Comparison of ENCODE assay signal across 8 mouse cellular contexts in genomic region chr17:15656881-15657607, GRCm38 (mm10). TPM values are rescaled to one million over a fixed set of nuclear protein-coding genes. Genes with fewer than 3 reads are reported as not detected.
A peak's percentile ranks its signal among the peaks of the same experiment; 100 is the strongest.
DNase-seq lines count a peak whose midpoint lies in the region; ATAC-seq and TF ChIP-seq lines count a peak whose summit lies in the region.

No protein-coding gene starts in this region.

- no peaks in the 10 kb centered on the region for H3K36me3 ChIP-seq in hindbrain, embryonic 10.5 days
- H3K36me3 ChIP-seq in hindbrain, embryonic 14.5 days (replicated peaks; ENCODE audit: control insufficient read depth, insufficient read depth) = no peaks in the 10 kb centered on the region
- H3K36me3 ChIP-seq in heart, embryonic 10.5 days = no peaks in the 10 kb centered on the region
- no peaks in the 10 kb centered on the region for H3K36me3 ChIP-seq in kidney, postnatal 0 days (ENCODE audit: insufficient read depth, low read length)

- 25% methylated on average over 6 of the region's 6 CpGs for WGBS in hindbrain, embryonic 10.5 days
- WGBS in hindbrain, embryonic 14.5 days = 29% methylated on average over 6 of the region's 6 CpGs
- 23% methylated on average over 6 of the region's 6 CpGs for WGBS in heart, embryonic 10.5 days
- WGBS in kidney, postnatal 0 days = 16% methylated on average over 6 of the region's 6 CpGs

- no peak overlapping the region for H3K27ac ChIP-seq in hindbrain, embryonic 10.5 days
- H3K27ac ChIP-seq in hindbrain, embryonic 14.5 days = no peak overlapping the region
- no peak overlapping the region for H3K27ac ChIP-seq in heart, embryonic 10.5 days
- peak overlapping the region; percentile 63; the same call in 1 of the 2 replicates for H3K27ac ChIP-seq in kidney, postnatal 0 days

- no peaks in the 10 kb centered on the region for H3K9me3 ChIP-seq in hindbrain, embryonic 10.5 days
- H3K9me3 ChIP-seq in hindbrain, embryonic 14.5 days (ENCODE audit: control insufficient read depth, low read length) = no peaks in the 10 kb centered on the region
- no peaks in the 10 kb centered on the region for H3K9me3 ChIP-seq in heart, embryonic 10.5 days
- H3K9me3 ChIP-seq in kidney, postnatal 0 days (replicated peaks; ENCODE audit: low read length) = no peaks in the 10 kb centered on the region

- DNase-seq in hindbrain, embryonic 10.5 days (ENCODE audit: low spot score) = peak; percentile 56
- DNase-seq in hindbrain, embryonic 14.5 days (ENCODE audit: low spot score) = no peak
- peak; percentile 85 for DNase-seq in heart, embryonic 10.5 days (ENCODE audit: low spot score)
- peak; percentile 84 for DNase-seq in kidney, postnatal 0 days (ENCODE audit: low spot score)
- DNase-seq in lung, postnatal 4 days = peak; percentile 51 to 52
- DNase-seq in spleen, postnatal 14 days (ENCODE audit: low spot score in 2 of 2) = no peak
- no peak for DNase-seq in frontal cortex, postnatal 36 days (ENCODE audit: low spot score in 2 of 2)

- no peaks in the 10 kb centered on the region for H3K27me3 ChIP-seq in hindbrain, embryonic 10.5 days (ENCODE audit: insufficient read depth, poor library complexity, severe bottlenecking)
- no peaks in the 10 kb centered on the region for H3K27me3 ChIP-seq in hindbrain, embryonic 14.5 days (ENCODE audit: control insufficient read depth, insufficient read depth, low read length)
- no peaks in the 10 kb centered on the region for H3K27me3 ChIP-seq in heart, embryonic 10.5 days (ENCODE audit: insufficient read depth, poor library complexity, severe bottlenecking)
- H3K27me3 ChIP-seq in kidney, postnatal 0 days (ENCODE audit: insufficient read depth, low read length) = no peaks in the 10 kb centered on the region

- no peak overlapping the region for H3K4me3 ChIP-seq in hindbrain, embryonic 10.5 days
- H3K4me3 ChIP-seq in hindbrain, embryonic 14.5 days (replicated peaks; ENCODE audit: low read length) = no peak overlapping the region
- no peak overlapping the region for H3K4me3 ChIP-seq in heart, embryonic 10.5 days
- no peak overlapping the region for H3K4me3 ChIP-seq in kidney, postnatal 0 days (replicated peaks; ENCODE audit: low read depth, low read length)

- 0 out of 2 replicates have a peak, but pooled peaks cover 5% of the 10 kb centered on the region for H3K4me1 ChIP-seq in hindbrain, embryonic 10.5 days (replicated peaks)
- no peaks in the 10 kb centered on the region for H3K4me1 ChIP-seq in hindbrain, embryonic 14.5 days (replicated peaks; ENCODE audit: control insufficient read depth, insufficient read depth, low read length)
- H3K4me1 ChIP-seq in heart, embryonic 10.5 days = peaks cover 10% of the 10 kb centered on the region
- no peaks in the 10 kb centered on the region for H3K4me1 ChIP-seq in kidney, postnatal 0 days (replicated peaks; ENCODE audit: insufficient read depth, low read length)

- H3K4me2 ChIP-seq in hindbrain, embryonic 14.5 days (replicated peaks) = no peak overlapping the region
- H3K4me2 ChIP-seq in kidney, postnatal 0 days (ENCODE audit: low read length) = peak overlapping the region; percentile 30

- no peak for ATAC-seq in hindbrain, embryonic 14.5 days (ENCODE audit: low FRiP score)
- peak; percentile 89 for ATAC-seq in kidney, postnatal 0 days (replicated peaks; ENCODE audit: low FRiP score, low read depth)
- ATAC-seq in cerebellum, adult (ENCODE audit: insufficient number of reproducible peaks, low FRiP score, low TSS enrichment) = no peak

- TF ChIP-seq CTCF in kidney, postnatal 0 days (IDR thresholded peaks at IDR 0.05; ENCODE audit: low read depth) = peak; percentile 24; the same call in 1 of the 2 replicates

- no peak overlapping the region for H3K9ac ChIP-seq in hindbrain, embryonic 14.5 days
- no peak overlapping the region for H3K9ac ChIP-seq in kidney, postnatal 0 days (ENCODE audit: low read depth, low read length)

RNA-seq across cellular contexts. Expression of gene Chd1, which starts 47.7 kb away (rescaled TPM):
- polyA plus RNA-seq in hindbrain, embryonic 10.5 days (2016; fragmentation: Nextera tagmentation; extraction: Ambion mirVana) = 28.8 and 33.4 TPM in 2 replicates
- polyA plus RNA-seq in hindbrain, embryonic 14.5 days (2014; fragmentation: Nextera tagmentation; extraction: Ambion mirVana) = 21.3 and 21.8 TPM in 2 replicates
- polyA plus RNA-seq in heart, embryonic 10.5 days (2016; fragmentation: Nextera tagmentation; extraction: Ambion mirVana) = 18.3 and 33.0 TPM in 2 replicates
- polyA plus RNA-seq in kidney, postnatal 0 days (2015; fragmentation: Nextera tagmentation; extraction: Ambion mirVana) = 23.4 and 24.4 TPM in 2 replicates

Comparison
In these comparisons a context has a peak if more than half of its experiments do, and no peak if none do; other contexts are left out.
1. DNase-seq: peak in hindbrain, embryonic 10.5 days (single experiment), heart, embryonic 10.5 days (single experiment), kidney, postnatal 0 days (single experiment) and lung, postnatal 4 days (2 of 2); none in hindbrain, embryonic 14.5 days (single experiment), spleen, postnatal 14 days (0 of 2) and frontal cortex, postnatal 36 days (0 of 2).